Mouse (Mus musculus) heart, adult 2 months (tissue): ENCODE data around the gene 6430571L13Rik. TPM values are rescaled to one million over a fixed set of nuclear protein-coding genes. Genes with fewer than 3 reads are reported as not detected.
A peak's percentile ranks its signal among the peaks of the same experiment; 100 is the strongest.

Experiments
- DNase-seq, 2 experiments: peaks; one replicate each; pipeline ENCODE4 v3.0.0; 2021
- H3K27ac ChIP-seq: fragments of 200-600 bp; 2 replicates; pipeline ENCODE4 v1.8.1; 2022
- H3K27me3 ChIP-seq: fragments of 200-500 bp; 2 replicates; pipeline ENCODE4 v1.6.1; 2012; ENCODE audit warnings: mild to moderate bottlenecking, low read length, inconsistent platforms, mixed read lengths; ENCODE audit not compliant: control insufficient read depth, insufficient read depth
- H3K36me3 ChIP-seq: fragments of 200-500 bp; 2 replicates; pipeline ENCODE4 v1.6.1; 2012; ENCODE audit warnings: low read length, inconsistent platforms; ENCODE audit not compliant: control insufficient read depth, insufficient read depth
- H3K4me1 ChIP-seq: fragments of 200-500 bp; 2 replicates; pipeline ENCODE4 v1.6.1; 2011; ENCODE audit warnings: low read length; ENCODE audit not compliant: control insufficient read depth, insufficient read depth
- H3K4me3 ChIP-seq: fragments of 200-600 bp; 2 replicates; pipeline ENCODE4 v1.8.1; 2022
- H3K79me2 ChIP-seq: fragments of 200-500 bp; replicated peaks from 2 replicates; pipeline ENCODE4 v1.6.1; 2012; ENCODE audit warnings: mild to moderate bottlenecking, inconsistent platforms, low read length, moderate library complexity, mixed read lengths; ENCODE audit not compliant: control insufficient read depth, insufficient read depth
- H3K9ac ChIP-seq: fragments of 200-500 bp; 2 replicates; pipeline ENCODE4 v1.6.1; 2012; ENCODE audit warnings: low read depth, mild to moderate bottlenecking, control low read depth, inconsistent platforms, low read length, mixed read lengths
- CTCF ChIP-seq: fragments of 200-600 bp; IDR thresholded peaks from 2 replicates; pipeline ENCODE4 v1.8.1; 2022; ENCODE audit warnings: antibody characterized with exemption, mild to moderate bottlenecking, moderate library complexity
- EP300 ChIP-seq: fragments of 200-500 bp; IDR thresholded peaks from 2 replicates; pipeline ENCODE4 v1.6.1; 2011; ENCODE audit warnings: low read depth, low read length, control low read depth; ENCODE audit not compliant: insufficient read depth
- POLR2A ChIP-seq: fragments of 200-500 bp; IDR thresholded peaks from 2 replicates; pipeline ENCODE4 v1.6.1; 2011; ENCODE audit warnings: mild to moderate bottlenecking, low read depth, low read length, control low read depth; ENCODE audit not compliant: insufficient read depth
- WGBS: fragments of 180-500 bp; shearing (Covaris S2); methylation state at CpG from one replicate; pipeline ENCODE4 v1.1.7; 2018; 5-methylcytosine and 5-hydroxymethylcytosine counted together
- intact Hi-C: fragments of 180-260 bp; cut with DNase I; formaldehyde crosslinking; loops from one replicate; pipeline ENCODE4 v1.15.1; 2025
- polyA plus RNA-seq: library from polyadenylated mRNA; depleted of rRNA; stranded (reverse); fragments of >200 nt; gene quantifications from 2 replicates; pipeline ENCODE4 v1.2.3, GENCODE M21; 2012
- total RNA-seq, 2 experiments: library from RNA; stranded (reverse); gene quantifications; 2 replicates each; pipeline ENCODE4 v1.2.3; 2021

6430571L13Rik gene
- total and polyA plus RNA-seq, 3 experiments = 4.1 to 6.5 (median 5.2) TPM

- peaks cover 31% of the 10 kb centered on the region for H3K4me1 ChIP-seq
- peak overlapping the region; percentile 75 for H3K27ac ChIP-seq
- no peaks in the 10 kb centered on the region for H3K79me2 ChIP-seq
- H3K36me3 ChIP-seq = no peaks in the 10 kb centered on the region
- TF ChIP-seq CTCF = no peak
- no peak for TF ChIP-seq POLR2A
- TF ChIP-seq EP300 = no peak
- no peaks in the 10 kb centered on the region for H3K27me3 ChIP-seq
- DNase-seq = no peak
- intact Hi-C loops = loop anchor here (2.0 kb wide), 1 partner anchor 14 kb away; no protein-coding TSS in a partner anchor
- peak overlapping the region; percentile 27 for H3K9ac ChIP-seq
- WGBS = 68% methylated on average over 9 of the region's 9 CpGs
- H3K4me3 ChIP-seq = no peak overlapping the region
These were observed 31.9 kb upstream of the 6430571L13Rik start for GRCm38 (mm10) chr9:107308346-107309000.

GRCm38 (mm10) chr9:107309171-107309570, 31.2 kb upstream of the 6430571L13Rik start:
- intact Hi-C loops = loop anchor here (2.0 kb wide), 1 partner anchor 14 kb away; no protein-coding TSS in a partner anchor
- WGBS = 77% methylated on average over 9 of the region's 9 CpGs
- no peak overlapping the region for H3K4me3 ChIP-seq
- no peaks in the 10 kb centered on the region for H3K79me2 ChIP-seq
- H3K27ac ChIP-seq = peak overlapping the region; percentile 75
- H3K4me1 ChIP-seq = peaks cover 28% of the 10 kb centered on the region
- no peak overlapping the region for H3K9ac ChIP-seq
- H3K36me3 ChIP-seq = no peaks in the 10 kb centered on the region
- no peaks in the 10 kb centered on the region for H3K27me3 ChIP-seq
- TF ChIP-seq CTCF = no peak
- TF ChIP-seq POLR2A = no peak
- no peak for TF ChIP-seq EP300
- DNase-seq = no peak

GRCm38 (mm10) chr9:107309600-107309999, 30.8 kb upstream of the 6430571L13Rik start:
- TF ChIP-seq EP300 (no peak), POLR2A (no peak), CTCF (no peak)
- no peaks in the 10 kb centered on the region for H3K27me3 ChIP-seq
- no peaks in the 10 kb centered on the region for H3K36me3 ChIP-seq
- DNase-seq = peak in 1 of 2 experiments; percentile 26
- intact Hi-C loops = loop anchor here (2.0 kb wide), 1 partner anchor 13 kb away; no protein-coding TSS in a partner anchor
- no peak overlapping the region for H3K4me3 ChIP-seq
- peaks cover 28% of the 10 kb centered on the region for H3K4me1 ChIP-seq
- peak overlapping the region; percentile 75 for H3K27ac ChIP-seq
- WGBS = 64% methylated on average over 5 of the region's 5 CpGs
- no peak overlapping the region for H3K9ac ChIP-seq
- H3K79me2 ChIP-seq = no peaks in the 10 kb centered on the region

DNA sequence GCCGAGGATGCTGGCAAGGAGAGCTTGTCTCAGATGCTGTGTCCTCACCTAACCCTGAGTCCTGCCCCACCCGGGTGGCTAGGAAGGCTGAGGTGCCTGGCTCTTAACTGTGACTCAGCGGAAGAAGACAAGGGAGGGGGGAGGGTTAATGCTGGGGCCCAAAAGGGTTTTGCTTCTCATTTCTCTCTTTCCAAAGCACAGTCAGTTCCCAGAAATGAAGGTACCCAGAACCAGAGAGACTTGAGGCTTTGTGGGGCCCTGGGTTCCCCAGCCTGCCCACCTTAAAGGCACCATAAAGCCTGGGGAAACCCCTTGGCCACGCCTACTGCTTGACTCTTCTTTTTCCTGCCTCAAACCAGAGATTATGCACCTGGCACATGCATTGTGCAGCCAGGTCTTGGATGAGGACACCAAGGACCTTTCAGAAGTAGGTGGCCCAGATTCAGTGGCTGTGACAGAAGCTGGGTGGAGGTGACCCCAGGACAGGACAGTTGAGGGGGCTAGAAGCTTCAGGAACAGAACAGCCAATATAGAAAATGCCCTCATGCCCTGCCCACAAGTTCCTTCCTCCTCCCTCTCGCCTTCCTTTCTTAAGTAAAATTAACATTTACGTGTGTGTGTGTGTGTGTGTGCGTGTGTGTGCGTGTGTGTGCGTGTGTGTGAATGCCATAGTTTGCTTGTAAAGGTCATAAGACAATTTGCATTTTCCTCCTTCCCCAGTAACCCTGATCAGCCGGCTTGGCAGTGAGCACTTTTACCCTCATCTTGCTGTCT, 27.4 kb upstream of the 6430571L13Rik start:
- TF ChIP-seq CTCF (no peak), POLR2A (no peak), EP300 (no peak)
- H3K27ac ChIP-seq = peak overlapping the region; percentile 40

DNA sequence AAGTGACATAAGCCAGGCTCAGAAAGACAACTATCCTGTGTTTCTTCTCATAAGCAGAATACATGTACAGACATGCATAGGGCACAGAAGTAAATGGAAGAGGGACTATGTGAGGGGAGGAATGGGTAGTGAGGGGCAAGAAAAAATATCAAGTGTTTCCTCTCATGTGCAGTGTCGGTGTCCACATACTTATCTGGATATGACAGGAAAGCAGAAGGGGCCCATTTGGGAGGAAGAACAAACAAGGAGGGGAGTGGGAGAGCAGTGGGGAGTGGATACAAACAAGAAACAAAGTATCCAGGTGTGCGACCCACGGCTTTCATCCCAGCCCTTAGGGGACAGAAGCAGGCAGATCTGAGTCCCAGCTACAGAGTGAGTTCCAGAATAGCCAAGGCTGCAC, 26.5 kb upstream of the 6430571L13Rik start:
- Histone ChIP-seq H3K4me1 (peaks cover 7% of the 10 kb centered on the region), H3K79me2 (no peaks in the 10 kb centered on the region), H3K27me3 (no peaks in the 10 kb centered on the region), H3K36me3 (no peaks in the 10 kb centered on the region), H3K9ac (no peak overlapping the region), H3K27ac (no peak overlapping the region), H3K4me3 (no peak overlapping the region)
- WGBS = 73% methylated on average over 3 of the region's 3 CpGs
- no peak for DNase-seq
- no peak for TF ChIP-seq EP300
- TF ChIP-seq CTCF = no peak
- no peak for TF ChIP-seq POLR2A
- intact Hi-C loops = no loop called here

More for the DNA sequence above, 27.4 kb upstream of the 6430571L13Rik start:
- Histone ChIP-seq H3K4me1 (peaks cover 13% of the 10 kb centered on the region), H3K36me3 (no peaks in the 10 kb centered on the region), H3K79me2 (no peaks in the 10 kb centered on the region), H3K4me3 (no peak overlapping the region), H3K27me3 (no peaks in the 10 kb centered on the region), H3K9ac (no peak overlapping the region; the same call in 1 of the 2 replicates)
- 50% methylated on average over 10 of the region's 10 CpGs for WGBS
- peak in 1 of 2 experiments; percentile 29 for DNase-seq
- intact Hi-C loops = no loop called here

GRCm38 (mm10) chr9:107315791-107316190, 24.6 kb upstream of the 6430571L13Rik start:
- H3K27me3 ChIP-seq = no peaks in the 10 kb centered on the region
- no peak overlapping the region for H3K4me3 ChIP-seq
- no peaks in the 10 kb centered on the region for H3K79me2 ChIP-seq
- peak overlapping the region; percentile 23 for H3K27ac ChIP-seq
- intact Hi-C loops = no loop called here
- DNase-seq = peak; percentile 44 to 66
- H3K4me1 ChIP-seq = peaks cover 3% of the 10 kb centered on the region
- 34% methylated on average over 2 of the region's 2 CpGs for WGBS
- H3K36me3 ChIP-seq = no peaks in the 10 kb centered on the region
- no peak overlapping the region for H3K9ac ChIP-seq
- TF ChIP-seq CTCF (no peak), EP300 (peak; percentile 40; the same call in 1 of the 2 replicates)
